Comparison of ENCODE assay signal across 8 mouse cellular contexts in genomic region chr9:107288711-107289110, GRCm38 (mm10). TPM values are rescaled to one million over a fixed set of nuclear protein-coding genes. Genes with fewer than 3 reads are reported as not detected.
DNase-seq lines count a peak whose midpoint lies in the region; ATAC-seq and TF ChIP-seq lines count a peak whose summit lies in the region.

No protein-coding gene starts in this region.

- peak overlapping the region; percentile 74; the same call in 1 of the 2 replicates for H3K4me2 ChIP-seq in forebrain, embryonic 14.5 days (ENCODE audit: low read length)
- peak overlapping the region; percentile 71; the same call in 1 of the 2 replicates for H3K4me2 ChIP-seq in limb, embryonic 11.5 days (ENCODE audit: low read depth, severe bottlenecking)
- H3K4me2 ChIP-seq in midbrain, embryonic 11.5 days: peak overlapping the region; percentile 81

- no peak overlapping the region for H3K9ac ChIP-seq in forebrain, embryonic 14.5 days (ENCODE audit: low read length)
- no peak overlapping the region for H3K9ac ChIP-seq in limb, embryonic 11.5 days (ENCODE audit: low read length)
- H3K9ac ChIP-seq in midbrain, embryonic 11.5 days (ENCODE audit: low read length): no peak overlapping the region

- H3K36me3 ChIP-seq in E14TG2a.4 (ENCODE audit: insufficient read depth, low read length): peaks cover 31% of the 10 kb centered on the region
- no peaks in the 10 kb centered on the region for H3K36me3 ChIP-seq in forebrain, embryonic 14.5 days (ENCODE audit: control insufficient read depth, insufficient read depth, low read length)
- H3K36me3 ChIP-seq in limb, embryonic 11.5 days (ENCODE audit: control insufficient read depth, insufficient read depth, low read length): no peaks in the 10 kb centered on the region
- H3K36me3 ChIP-seq in midbrain, embryonic 11.5 days (ENCODE audit: control insufficient read depth, insufficient read depth, low read length): no peaks in the 10 kb centered on the region

- peak; percentile 66 for DNase-seq in 3T3-L1 (ENCODE audit: low read depth, low spot score)
- DNase-seq in forebrain, embryonic 14.5 days (ENCODE audit: low spot score): no peak
- no peak for DNase-seq in limb, embryonic 11.5 days (ENCODE audit: low spot score)
- DNase-seq in midbrain, embryonic 11.5 days (ENCODE audit: low spot score, missing footprints): no peak
- peak; percentile 53 for DNase-seq in thymus, postnatal 4 days
- no peak for DNase-seq in frontal cortex, postnatal 36 days (ENCODE audit: low spot score in 2 of 2)
- DNase-seq in ovary, postnatal 36 days (ENCODE audit: low spot score): no peak

- H3K4me1 ChIP-seq in E14TG2a.4 (replicated peaks; ENCODE audit: low read depth, low read length): peaks cover 61% of the 10 kb centered on the region
- peaks cover 6% of the 10 kb centered on the region; the same call in 1 of the 2 replicates for H3K4me1 ChIP-seq in forebrain, embryonic 14.5 days (ENCODE audit: control insufficient read depth, insufficient read depth, low read length)
- H3K4me1 ChIP-seq in limb, embryonic 11.5 days (ENCODE audit: control insufficient read depth, insufficient read depth, low read length): peaks cover 4% of the 10 kb centered on the region; the same call in 1 of the 2 replicates
- peaks cover 7% of the 10 kb centered on the region; the same call in 1 of the 2 replicates for H3K4me1 ChIP-seq in midbrain, embryonic 11.5 days (ENCODE audit: control insufficient read depth, insufficient read depth, low read length)

- no peak for TF ChIP-seq CTCF in E14TG2a.4 (conservative IDR thresholded peaks at IDR 0.05; ENCODE audit: low read length)

- peak overlapping the region; percentile 87 for H3K4me3 ChIP-seq in E14TG2a.4 (replicated peaks; ENCODE audit: low read length)
- H3K4me3 ChIP-seq in forebrain, embryonic 14.5 days (ENCODE audit: low read depth, low read length): no peak overlapping the region
- H3K4me3 ChIP-seq in limb, embryonic 11.5 days (ENCODE audit: low read depth, low read length): peak overlapping the region; percentile 33
- peak overlapping the region; percentile 37; the same call in 1 of the 2 replicates for H3K4me3 ChIP-seq in midbrain, embryonic 11.5 days (ENCODE audit: low read depth, low read length)

- no peaks in the 10 kb centered on the region; the same call in 1 of the 2 replicates for H3K27me3 ChIP-seq in E14TG2a.4 (ENCODE audit: insufficient read depth, low read length)
- peaks cover 3% of the 10 kb centered on the region for H3K27me3 ChIP-seq in forebrain, embryonic 14.5 days (replicated peaks; ENCODE audit: control insufficient read depth, insufficient read depth, low read length)
- H3K27me3 ChIP-seq in limb, embryonic 11.5 days (ENCODE audit: control insufficient read depth, insufficient read depth, low read length): no peaks in the 10 kb centered on the region
- H3K27me3 ChIP-seq in midbrain, embryonic 11.5 days (ENCODE audit: control insufficient read depth, insufficient read depth, low read length): peaks cover 5% of the 10 kb centered on the region

- ATAC-seq in forebrain, embryonic 14.5 days: no peak
- ATAC-seq in limb, embryonic 11.5 days (ENCODE audit: insufficient number of reproducible peaks, low FRiP score, low TSS enrichment, low read depth): no peak
- ATAC-seq in midbrain, embryonic 11.5 days (ENCODE audit: low FRiP score): no peak

- no peaks in the 10 kb centered on the region for H3K9me3 ChIP-seq in E14TG2a.4 (ENCODE audit: low read length)
- no peaks in the 10 kb centered on the region for H3K9me3 ChIP-seq in forebrain, embryonic 14.5 days (replicated peaks; ENCODE audit: control insufficient read depth, low read length)
- no peaks in the 10 kb centered on the region for H3K9me3 ChIP-seq in limb, embryonic 11.5 days (ENCODE audit: control insufficient read depth, low read length)
- H3K9me3 ChIP-seq in midbrain, embryonic 11.5 days (ENCODE audit: control insufficient read depth, low read length): no peaks in the 10 kb centered on the region

- no peak overlapping the region for H3K27ac ChIP-seq in forebrain, embryonic 14.5 days (ENCODE audit: low read depth, low read length)
- no peak overlapping the region for H3K27ac ChIP-seq in limb, embryonic 11.5 days (replicated peaks; ENCODE audit: low read depth, low read length)
- no peak overlapping the region for H3K27ac ChIP-seq in midbrain, embryonic 11.5 days (ENCODE audit: low read depth, low read length)

- WGBS in forebrain, embryonic 14.5 days: 29% methylated on average over 8 of the region's 8 CpGs
- 28% methylated on average over 8 of the region's 8 CpGs for WGBS in limb, embryonic 11.5 days
- 26% methylated on average over 8 of the region's 8 CpGs for WGBS in midbrain, embryonic 11.5 days

RNA-seq across cellular contexts. Expression of gene Mapkapk3, which starts 1.0 kb away (rescaled TPM):
- 1.4 and 1.9 TPM in 2 replicates for polyA plus RNA-seq in forebrain, embryonic 14.5 days (2014; fragmentation: Nextera tagmentation; extraction: Ambion mirVana)
- polyA plus RNA-seq in limb, embryonic 11.5 days (2014; fragmentation: Nextera tagmentation; extraction: Ambion mirVana): 4.9 and 5.9 TPM in 2 replicates
- 2.5 and 2.7 TPM in 2 replicates for polyA plus RNA-seq in midbrain, embryonic 11.5 days (2014; fragmentation: Nextera tagmentation; extraction: Ambion mirVana)

RNA-seq across cellular contexts. Expression of gene Cish, which starts 7.1 kb away (rescaled TPM):
- polyA plus RNA-seq in forebrain, embryonic 14.5 days (2014; fragmentation: Nextera tagmentation; extraction: Ambion mirVana): 4.9 and 7.0 TPM in 2 replicates
- 4.1 and 4.4 TPM in 2 replicates for polyA plus RNA-seq in limb, embryonic 11.5 days (2014; fragmentation: Nextera tagmentation; extraction: Ambion mirVana)
- 4.0 and 4.2 TPM in 2 replicates for polyA plus RNA-seq in midbrain, embryonic 11.5 days (2014; fragmentation: Nextera tagmentation; extraction: Ambion mirVana)

RNA-seq across cellular contexts. Expression of gene Hemk1, which starts 49.4 kb away (rescaled TPM):
- polyA plus RNA-seq in forebrain, embryonic 14.5 days (2014; fragmentation: Nextera tagmentation; extraction: Ambion mirVana): 14.0 and 15.7 TPM in 2 replicates
- 10.0 and 10.1 TPM in 2 replicates for polyA plus RNA-seq in limb, embryonic 11.5 days (2014; fragmentation: Nextera tagmentation; extraction: Ambion mirVana)
- polyA plus RNA-seq in midbrain, embryonic 11.5 days (2014; fragmentation: Nextera tagmentation; extraction: Ambion mirVana): 9.9 and 10.7 TPM in 2 replicates

RNA-seq across cellular contexts. Expression of gene 6430571L13Rik, which starts 51.7 kb away (rescaled TPM):
- 2.0 and 2.3 TPM in 2 replicates for polyA plus RNA-seq in forebrain, embryonic 14.5 days (2014; fragmentation: Nextera tagmentation; extraction: Ambion mirVana)
- 0.60 and 0.73 TPM in 2 replicates for polyA plus RNA-seq in limb, embryonic 11.5 days (2014; fragmentation: Nextera tagmentation; extraction: Ambion mirVana)
- 2.0 and 2.3 TPM in 2 replicates for polyA plus RNA-seq in midbrain, embryonic 11.5 days (2014; fragmentation: Nextera tagmentation; extraction: Ambion mirVana)

RNA-seq across cellular contexts. Expression of gene Dock3, which starts 57.0 kb away (rescaled TPM):
- polyA plus RNA-seq in forebrain, embryonic 14.5 days (2014; fragmentation: Nextera tagmentation; extraction: Ambion mirVana): 9.1 and 12.9 TPM in 2 replicates
- polyA plus RNA-seq in limb, embryonic 11.5 days (2014; fragmentation: Nextera tagmentation; extraction: Ambion mirVana): 0.32 and 1.3 TPM in 2 replicates
- 7.0 and 9.3 TPM in 2 replicates for polyA plus RNA-seq in midbrain, embryonic 11.5 days (2014; fragmentation: Nextera tagmentation; extraction: Ambion mirVana)

Comparison
In these comparisons a context has a peak if more than half of its experiments do, and no peak if none do; other contexts are left out.
1. DNase-seq: peak in 3T3-L1 (single experiment) and thymus, postnatal 4 days (single experiment); none in forebrain, embryonic 14.5 days (single experiment), limb, embryonic 11.5 days (single experiment), midbrain, embryonic 11.5 days (single experiment), frontal cortex, postnatal 36 days (0 of 2) and ovary, postnatal 36 days (single experiment).
2. Peak in every context shown above with its lines, with median percentiles within 50 percentile points of each other: H3K4me2 ChIP-seq.